Mouse (Mus musculus) myocyte (in vitro differentiated cells): ENCODE data around the gene Commd9.

Experiments
- CEBPB ChIP-seq: IDR thresholded peaks from 2 replicates; pipeline ENCODE4 v1.6.1; 2011; ENCODE audit warnings: mild to moderate bottlenecking, moderate library complexity; ENCODE audit not compliant: poor library complexity, insufficient read depth, severe bottlenecking
- E2F4 ChIP-seq: IDR thresholded peaks from one replicate; pipeline ENCODE4 v1.6.1; 2011; ENCODE audit warnings: mild to moderate bottlenecking, control low read depth, moderate library complexity; ENCODE audit not compliant: insufficient read depth
- MAX ChIP-seq: IDR thresholded peaks from one replicate; pipeline ENCODE4 v1.6.1; 2011; ENCODE audit warnings: low read depth, mild to moderate bottlenecking, control low read depth
- MYOD1 ChIP-seq, 3 experiments: IDR thresholded peaks; one replicate each; pipeline ENCODE4 v1.6.1; 2011; ENCODE audit warnings: control low read depth in 2 of 3, low read depth in 2 of 3, mild to moderate bottlenecking in 2 of 3, moderate library complexity in 1 of 3; ENCODE audit not compliant: insufficient read length in 2 of 3, control insufficient read depth in 1 of 3
- MYOG ChIP-seq, 3 experiments: IDR thresholded peaks; one replicate each; pipeline ENCODE4 v1.6.1; 2011; ENCODE audit warnings: control low read depth in 2 of 3, low read depth in 2 of 3, mild to moderate bottlenecking in 2 of 3; ENCODE audit not compliant: insufficient read length in 2 of 3, control insufficient read depth in 1 of 3, insufficient read depth in 1 of 3
- POLR2A ChIP-seq: IDR thresholded peaks from one replicate; pipeline ENCODE4 v1.6.1; 2011; ENCODE audit warnings: low read depth, mild to moderate bottlenecking, control low read depth, moderate library complexity; ENCODE audit not compliant: insufficient read length
- POLR2AphosphoS2 ChIP-seq: IDR thresholded peaks from one replicate; pipeline ENCODE4 v1.6.1; 2011; ENCODE audit warnings: low read depth, control low read depth; ENCODE audit not compliant: insufficient read length
- SRF ChIP-seq: IDR thresholded peaks from one replicate; pipeline ENCODE4 v1.6.1; 2011; ENCODE audit warnings: low read depth; ENCODE audit not compliant: control insufficient read depth, insufficient read length
- TCF12 ChIP-seq: IDR thresholded peaks from one replicate; pipeline ENCODE4 v1.6.1; 2011; ENCODE audit warnings: mild to moderate bottlenecking, control low read depth; ENCODE audit not compliant: poor library complexity, insufficient read depth, severe bottlenecking
- TCF3 ChIP-seq: IDR thresholded peaks from one replicate; pipeline ENCODE4 v1.6.1; 2011; ENCODE audit warnings: low read depth, control low read depth; ENCODE audit not compliant: insufficient read length
- USF1 ChIP-seq: IDR thresholded peaks from one replicate; pipeline ENCODE4 v1.6.1; 2011; ENCODE audit warnings: low read depth, mild to moderate bottlenecking, control low read depth, moderate library complexity

GRCm38 (mm10) chr2:101862219-101863123, 23.6 kb upstream of the Commd9 start:
- TF ChIP-seq POLR2A = no peak
- TF ChIP-seq MAX = no peak
- TF ChIP-seq MYOG (IDR thresholded peaks at IDR 0.05; ENCODE audit: control insufficient read depth in 1 of 3, insufficient read depth in 1 of 3, insufficient read length in 2 of 3, low read depth in 2 of 3) = no peak
- TF ChIP-seq USF1 = no peak
- TF ChIP-seq SRF = no peak
- TF ChIP-seq TCF3 = no peak
- TF ChIP-seq TCF12 = no peak
- no peak for TF ChIP-seq MYOD1 (IDR thresholded peaks at IDR 0.05; ENCODE audit: control insufficient read depth in 1 of 3, insufficient read length in 2 of 3, low read depth in 2 of 3)
- no peak for TF ChIP-seq E2F4
- no peak for TF ChIP-seq POLR2AphosphoS2
- TF ChIP-seq CEBPB = no peak
